Mouse (Mus musculus) spleen, adult 2 months (tissue): ENCODE results near the gene Gpm6b.

ENCODE experiments used
- CTCF ChIP-seq: fragments of 200-500 bp; IDR thresholded peaks from 2 replicates; pipeline ENCODE4 v1.5.1; 2011; ENCODE audit warnings: mild to moderate bottlenecking, inconsistent platforms; ENCODE audit not compliant: insufficient read depth, insufficient read length, insufficient replicate concordance; ENCODE audit errors: extremely low read depth
- POLR2A ChIP-seq: fragments of 200-500 bp; IDR thresholded peaks from 2 replicates; pipeline ENCODE4 v1.6.1; 2011; ENCODE audit warnings: low read depth, low read length, inconsistent platforms

- TF ChIP-seq POLR2A: no peak
- TF ChIP-seq CTCF: no peak
Measured at GRCm38 (mm10) chrX:166383606-166384005, 144.9 kb downstream of the Gpm6b start.
